Mouse (Mus musculus): ENCODE measurements around the gene B4galnt1.

GRCm38 (mm10) chr10:127147135-127147534 lies 17.9 kb upstream of the B4galnt1 start:
- TF ChIP-seq GATA1 (IDR thresholded peaks at IDR 0.05; ENCODE audit: borderline replicate concordance, low read length) (no peak), FLI1 (IDR thresholded peaks at IDR 0.05; ENCODE audit: low read length) (no peak)
